27 mouse cellular contexts compared by ENCODE assay signal in genomic region chr3:146676193-146676592, GRCm38 (mm10). TPM values are rescaled to one million over a fixed set of nuclear protein-coding genes. Genes with fewer than 3 reads are reported as not detected.
"Had no signal": no experiment of that assay in that cellular context is flagged by ENCODE, and none has a peak within 500 bp of the region (broad histone marks: within the 10 kb centered on the region; RNA-seq: fewer than 3 reads in every experiment).

No protein-coding gene starts in this region.

- DNase-seq: lung, adult 18-20 months; lung, postnatal 14 days; lung, postnatal 36 days; retina, postnatal 1 day; right cerebral cortex, adult 18-20 months; right cerebral cortex, postnatal 25 days; right cerebral cortex, postnatal 4 days; spleen, adult 18-20 months; thymus, adult 18-20 months; thymus, postnatal 14 days; thymus, postnatal 36 days had no signal

- H3K27me3 ChIP-seq: lung, embryonic 15.5 days; midbrain, embryonic 13.5 days; midbrain, embryonic 15.5 days; neural tube, embryonic 13.5 days; neural tube, embryonic 15.5 days had no signal

- ATAC-seq: lung, postnatal 0 days; midbrain, embryonic 13.5 days; midbrain, embryonic 15.5 days had no signal

- H3K4me3 ChIP-seq: lung, embryonic 15.5 days; megakaryocyte, embryonic 14.5 days; midbrain, embryonic 13.5 days; midbrain, embryonic 15.5 days; neural tube, embryonic 13.5 days; neural tube, embryonic 15.5 days had no signal

- H3K4me1 ChIP-seq: lung, embryonic 15.5 days; megakaryocyte, embryonic 14.5 days; midbrain, embryonic 13.5 days; midbrain, embryonic 15.5 days; neural tube, embryonic 13.5 days; neural tube, embryonic 15.5 days had no signal

- H3K4me2 ChIP-seq: lung, embryonic 15.5 days; midbrain, embryonic 11.5 days; midbrain, embryonic 13.5 days; midbrain, embryonic 15.5 days; neural tube, embryonic 13.5 days; neural tube, embryonic 15.5 days had no signal

- H3K36me3 ChIP-seq: lung, embryonic 15.5 days; midbrain, embryonic 13.5 days; midbrain, embryonic 15.5 days; neural tube, embryonic 13.5 days; neural tube, embryonic 15.5 days had no signal

RNA-seq across cellular contexts. Expression of gene Samd13, which starts 9.2 kb away (rescaled TPM):
- polyA plus RNA-seq: macrophage; small intestine, adult 2 months had no signal

RNA-seq across cellular contexts. Expression of gene 4930503B20Rik, which starts 25.1 kb away (rescaled TPM):
- total RNA-seq: megakaryocyte progenitor cell, adult 5-6 weeks; midbrain, postnatal 0 days had no signal
- polyA plus RNA-seq: lung, postnatal 0 days; macrophage; midbrain, embryonic 11.5 days; midbrain, embryonic 13.5 days; midbrain, embryonic 15.5 days; midbrain, postnatal 0 days; neural tube, embryonic 11.5 days; neural tube, embryonic 13.5 days; neural tube, embryonic 15.5 days; small intestine, adult 2 months; stomach, embryonic 14.5 days; stomach, embryonic 16.5 days; thymus, postnatal 0 days had no signal
